Mouse (Mus musculus) MEL (cell line): Measurements from ENCODE around the gene Ubxn7. TPM values are rescaled to one million over a fixed set of nuclear protein-coding genes. Genes with fewer than 3 reads are reported as not detected.

Experiments used
- DNase-seq: peaks from one replicate; pipeline ENCODE4 v3.0.0; 2011; ENCODE audit warnings: low read depth, low spot score
- H3K27ac ChIP-seq: 2 replicates; pipeline ENCODE4 v1.5.1; 2012; ENCODE audit warnings: low read depth, mild to moderate bottlenecking, control low read depth, low read length, moderate library complexity; ENCODE audit not compliant: control insufficient read depth
- H3K27me3 ChIP-seq, 2 experiments: fragments of 150-350 bp in 1 of 2; sonication (generic) in 1 of 2; 2 replicates each; pipeline ENCODE4 v1.6.1; 2012; ENCODE audit warnings: low read length in 2 of 2, mild to moderate bottlenecking in 2 of 2, improper control_type of control experiment in 1 of 2, moderate library complexity in 1 of 2; ENCODE audit not compliant: insufficient read depth in 2 of 2, control insufficient read depth in 1 of 2
- H3K36me3 ChIP-seq, 2 experiments: 2 replicates each; pipeline ENCODE4 v1.6.1; 2012 to 2014; ENCODE audit warnings: low read length in 2 of 2, improper control_type of control experiment in 1 of 2, inconsistent platforms in 1 of 2, mild to moderate bottlenecking in 1 of 2; ENCODE audit not compliant: insufficient read depth in 2 of 2, control insufficient read depth in 1 of 2
- H3K4me1 ChIP-seq, 2 experiments: fragments of 150-350 bp in 1 of 2; sonication (generic) in 1 of 2; 2 replicates each; pipeline ENCODE4 v1.6.1; 2012; ENCODE audit warnings: low read length in 2 of 2, improper control_type of control experiment in 1 of 2, mild to moderate bottlenecking in 1 of 2; ENCODE audit not compliant: insufficient read depth in 2 of 2, control insufficient read depth in 1 of 2
- H3K4me3 ChIP-seq, 2 experiments: fragments of 150-350 bp in 1 of 2; sonication (generic) in 1 of 2; 2 replicates each; pipeline ENCODE4 v1.5.1; 2012; ENCODE audit warnings: low read depth in 2 of 2, low read length in 2 of 2, mild to moderate bottlenecking in 2 of 2, moderate library complexity in 2 of 2, control low read depth in 1 of 2, improper control_type of control experiment in 1 of 2; ENCODE audit not compliant: control insufficient read depth in 1 of 2, insufficient read depth in 1 of 2
- H3K79me2 ChIP-seq: 2 replicates; pipeline ENCODE4 v1.6.1; 2012; ENCODE audit warnings: mild to moderate bottlenecking, low read length, moderate library complexity; ENCODE audit not compliant: control insufficient read depth, poor library complexity, insufficient read depth
- H3K9ac ChIP-seq: 2 replicates; pipeline ENCODE4 v1.6.1; 2012; ENCODE audit warnings: low read depth, mild to moderate bottlenecking, control low read depth, low read length, moderate library complexity; ENCODE audit not compliant: control insufficient read depth, poor library complexity, severe bottlenecking
- H3K9me3 ChIP-seq: fragments of 150-350 bp; sonication (generic); replicated peaks from 2 replicates; pipeline ENCODE4 v1.6.1; 2012; ENCODE audit warnings: mild to moderate bottlenecking, low read length, improper control_type of control experiment, moderate library complexity; ENCODE audit not compliant: insufficient read depth
- BHLHE40 ChIP-seq: IDR thresholded peaks from 2 replicates; pipeline ENCODE4 v1.6.1; 2012; ENCODE audit warnings: low read depth, mild to moderate bottlenecking, inconsistent platforms, low read length, improper control_type of control experiment, borderline replicate concordance
- CHD1 ChIP-seq: IDR thresholded peaks from 2 replicates; pipeline ENCODE4 v1.6.1; 2012; ENCODE audit warnings: low read depth, mild to moderate bottlenecking, inconsistent platforms, low read length, improper control_type of control experiment
- ELF1 ChIP-seq: IDR thresholded peaks from 2 replicates; pipeline ENCODE4 v1.6.1; 2014; ENCODE audit warnings: low read depth, mild to moderate bottlenecking, inconsistent platforms, low read length, improper control_type of control experiment, moderate library complexity
- EP300 ChIP-seq, 2 experiments: IDR thresholded peaks; 2 replicates each; pipeline ENCODE4 v1.6.1; 2011; ENCODE audit warnings: improper control_type of control experiment in 2 of 2, low read length in 2 of 2, low read depth in 1 of 2, mild to moderate bottlenecking in 1 of 2
- ETS1 ChIP-seq: IDR thresholded peaks from 2 replicates; pipeline ENCODE4 v1.6.1; 2012; ENCODE audit warnings: low read depth, mild to moderate bottlenecking, inconsistent platforms, low read length, improper control_type of control experiment, moderate library complexity
- GABPA ChIP-seq: IDR thresholded peaks from 2 replicates; pipeline ENCODE4 v1.6.1; 2012; ENCODE audit warnings: low read depth, mild to moderate bottlenecking, inconsistent platforms, low read length, improper control_type of control experiment, moderate library complexity
- MAFK ChIP-seq: IDR thresholded peaks from 2 replicates; pipeline ENCODE4 v1.6.1; 2011; ENCODE audit warnings: low read depth, mild to moderate bottlenecking, low read length, improper control_type of control experiment, borderline replicate concordance
- MYC ChIP-seq: IDR thresholded peaks from 2 replicates; pipeline ENCODE4 v1.6.1; 2011; ENCODE audit warnings: low read depth, mild to moderate bottlenecking, low read length, improper control_type of control experiment, moderate library complexity
- NELFE ChIP-seq: IDR thresholded peaks from 2 replicates; pipeline ENCODE4 v1.6.1; 2011; ENCODE audit warnings: low read depth, low read length, improper control_type of control experiment
- NRF1 ChIP-seq: IDR thresholded peaks from 2 replicates; pipeline ENCODE4 v1.6.1; 2014; ENCODE audit warnings: low read depth, mild to moderate bottlenecking, inconsistent platforms, low read length, improper control_type of control experiment, moderate library complexity; ENCODE audit not compliant: poor library complexity, insufficient read depth, severe bottlenecking
- POLR2AphosphoS5 ChIP-seq: IDR thresholded peaks from 2 replicates; pipeline ENCODE4 v1.6.1; 2012; ENCODE audit warnings: low read depth, borderline replicate concordance, mild to moderate bottlenecking, inconsistent platforms, low read length, moderate library complexity, mixed read lengths
- RAD21 ChIP-seq: IDR thresholded peaks from 2 replicates; pipeline ENCODE4 v1.6.1; 2011; ENCODE audit warnings: mild to moderate bottlenecking, low read depth, low read length, improper control_type of control experiment
- RCOR1 ChIP-seq: IDR thresholded peaks from 2 replicates; pipeline ENCODE4 v1.6.1; 2012; ENCODE audit warnings: low read depth, mild to moderate bottlenecking, inconsistent platforms, low read length, improper control_type of control experiment
- SIN3A ChIP-seq: IDR thresholded peaks from 2 replicates; pipeline ENCODE4 v1.6.1; 2012; ENCODE audit warnings: low read length, improper control_type of control experiment, inconsistent platforms
- TBP ChIP-seq: IDR thresholded peaks from 2 replicates; pipeline ENCODE4 v1.8.0; 2011; ENCODE audit warnings: low read depth, low read length, improper control_type of control experiment
- TCF12 ChIP-seq: IDR thresholded peaks from 2 replicates; pipeline ENCODE4 v1.6.1; 2014; ENCODE audit warnings: low read depth, mild to moderate bottlenecking, inconsistent platforms, low read length, improper control_type of control experiment, moderate library complexity
- USF2 ChIP-seq, 2 experiments: IDR thresholded peaks; 2 replicates each; pipeline ENCODE4 v1.6.1; 2011 to 2012; ENCODE audit warnings: improper control_type of control experiment in 2 of 2, low read length in 2 of 2, borderline replicate concordance in 1 of 2, inconsistent platforms in 1 of 2, low read depth in 1 of 2, mild to moderate bottlenecking in 1 of 2; ENCODE audit not compliant: insufficient read depth in 1 of 2
- ZKSCAN1 ChIP-seq: IDR thresholded peaks from 2 replicates; pipeline ENCODE4 v1.6.1; 2012; ENCODE audit warnings: low read depth, mild to moderate bottlenecking, inconsistent platforms, low read length, improper control_type of control experiment, moderate library complexity
- ZMIZ1 ChIP-seq: IDR thresholded peaks from 2 replicates; pipeline ENCODE4 v1.6.1; 2012; ENCODE audit warnings: low read depth, mild to moderate bottlenecking, inconsistent platforms, low read length, improper control_type of control experiment, moderate library complexity
- polyA plus RNA-seq, 2 experiments: library from polyadenylated mRNA; stranded (reverse) in 1 of 2; unstranded in 1 of 2; fragments of >175 nt in 1 of 2; fragments of >200 nt in 1 of 2; gene quantifications; 2 replicates each; pipeline versions ENCODE4 v1.2.1 to v1.2.4; 2012; ENCODE audit warnings: low replicate concordance in 2 of 2, low read depth in 1 of 2; ENCODE audit not compliant: insufficient read length in 2 of 2, insufficient read depth in 1 of 2, missing spikeins in 1 of 2
- total RNA-seq: library from RNA; depleted of rRNA; stranded (reverse); fragments of 300-350 nt; gene quantifications from 2 replicates; pipeline ENCODE4 v1.2.3, GENCODE M21; 2012

Ubxn7 gene
- total and polyA plus RNA-seq, 3 experiments, result 8.1 to 51.2 (median 11.0) TPM

DNA sequence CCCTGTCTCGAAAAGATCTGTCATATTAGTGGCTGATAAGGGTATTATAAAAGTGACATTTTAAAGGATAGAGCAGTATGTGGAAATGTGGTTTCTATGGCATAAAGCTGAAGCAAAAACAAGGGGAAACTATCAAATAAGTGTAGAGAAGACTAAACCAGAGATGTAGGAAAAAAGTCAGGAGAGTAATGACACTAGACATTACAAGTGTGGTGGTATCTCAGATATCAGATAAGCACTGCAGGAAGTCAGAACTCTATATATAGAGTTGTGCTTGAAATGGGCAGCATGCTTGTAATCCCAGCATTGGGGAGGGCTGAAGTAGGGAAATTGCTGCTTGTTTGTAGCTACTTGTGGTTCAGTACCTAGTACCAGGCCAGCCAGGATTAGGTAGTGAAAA, 8.4 kb downstream of the Ubxn7 start (continued):
- TF ChIP-seq ELF1, result no peak
- no peak for TF ChIP-seq MYC
- no peak for TF ChIP-seq NRF1

DNA sequence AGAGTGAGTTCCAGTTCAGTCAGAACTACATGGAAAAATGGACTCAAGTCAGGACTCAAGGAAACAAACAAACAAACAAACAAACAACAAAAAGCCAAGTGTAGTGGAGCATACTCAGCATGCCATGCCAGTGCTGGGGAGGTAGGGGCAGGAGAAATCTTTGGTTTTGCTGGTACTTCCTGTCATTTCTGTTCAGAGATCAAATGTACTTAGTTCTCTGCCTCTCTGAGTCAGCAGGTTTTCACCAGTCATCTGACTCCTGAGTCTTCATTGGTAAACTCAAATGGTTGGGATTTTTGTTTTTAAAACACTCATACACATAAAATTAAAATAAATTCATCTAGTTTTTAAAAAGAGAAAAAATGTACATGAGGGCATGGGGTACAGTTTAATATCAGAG, 13.5 kb downstream of the Ubxn7 start:
- Histone ChIP-seq H3K9me3 (no peaks in the 10 kb centered on the region), H3K9ac (no peak overlapping the region), H3K4me3 (no peak overlapping the region), H3K4me1 (peaks cover 2 to 7% of the 10 kb centered on the region in 2 experiments; a peak in 3 of 4 replicates), H3K79me2 (peaks cover 16% of the 10 kb centered on the region), H3K27me3 (no peaks in the 10 kb centered on the region), H3K27ac (no peak overlapping the region), H3K36me3 (peaks cover 0 to 11% of the 10 kb centered on the region in 2 experiments; a peak in 3 of 4 replicates)
- DNase-seq, result peak; percentile 34
- TF ChIP-seq TBP (no peak), USF2 (IDR thresholded peaks at IDR 0.05; ENCODE audit: borderline replicate concordance in 1 of 2, insufficient read depth in 1 of 2, low read depth in 1 of 2, low read length in 2 of 2) (no peak), RAD21 (no peak), EP300 (IDR thresholded peaks at IDR 0.05; ENCODE audit: low read depth in 1 of 2, low read length in 2 of 2) (no peak), MAFK (no peak), ZMIZ1 (no peak)

DNA sequence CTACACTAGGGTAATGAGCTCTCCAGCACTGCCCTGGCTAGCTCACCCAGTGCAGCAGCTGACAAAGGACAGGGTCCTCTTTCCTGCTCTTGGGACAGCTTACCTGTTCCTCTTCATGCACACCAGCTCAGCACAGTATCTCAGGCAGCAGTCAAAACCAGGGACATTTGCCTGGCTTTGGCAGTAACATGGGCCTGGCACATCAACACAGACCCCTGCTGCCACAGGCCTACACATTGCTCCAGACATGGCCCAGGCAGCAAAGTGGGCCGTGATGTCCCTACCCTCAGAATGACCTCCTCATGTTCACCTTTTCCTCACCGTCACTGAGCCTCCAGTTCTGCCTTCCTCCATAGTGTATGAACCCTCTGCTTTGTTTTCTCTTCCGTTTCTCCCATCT, 18.7 kb downstream of the Ubxn7 start:
- TF ChIP-seq ETS1 (no peak), RCOR1 (no peak)
- Histone ChIP-seq H3K27ac (no peak overlapping the region), H3K4me3 (no peak overlapping the region), H3K9me3 (no peaks in the 10 kb centered on the region), H3K79me2 (peaks cover 7% of the 10 kb centered on the region; the same call in 1 of the 2 replicates), H3K4me1 (no peaks in the 10 kb centered on the region), H3K27me3 (no peaks in the 10 kb centered on the region), H3K36me3 (peaks cover 0 to 15% of the 10 kb centered on the region in 2 experiments; a peak in 2 of 4 replicates), H3K9ac (no peak overlapping the region)
- no peak for DNase-seq

DNA sequence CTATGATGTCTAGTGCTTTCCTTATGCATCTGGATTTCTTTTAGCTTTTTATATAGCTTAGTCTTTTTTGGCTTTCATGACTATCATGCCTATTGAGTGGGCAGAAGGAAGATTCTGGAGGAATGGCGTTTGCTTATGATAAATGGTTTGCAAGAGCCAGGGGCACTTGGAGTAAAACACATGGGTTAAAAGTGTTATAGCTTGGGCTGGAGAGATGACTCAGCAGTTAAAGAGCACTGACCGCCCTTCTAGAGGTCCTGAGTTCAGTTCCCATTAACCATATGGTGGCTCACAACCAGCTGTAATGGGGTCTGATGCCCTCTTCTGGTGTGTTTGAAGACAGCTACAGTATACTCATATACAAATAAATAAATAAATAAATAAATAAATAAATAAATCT, 31.5 kb downstream of the Ubxn7 start:
- Histone ChIP-seq H3K9ac (no peak overlapping the region), H3K79me2 (no peaks in the 10 kb centered on the region), H3K36me3 (peaks cover 4 to 8% of the 10 kb centered on the region in 2 experiments), H3K4me1 (no peaks in the 10 kb centered on the region), H3K4me3 (no peak overlapping the region), H3K9me3 (no peaks in the 10 kb centered on the region), H3K27ac (no peak overlapping the region), H3K27me3 (no peaks in the 10 kb centered on the region)
- no peak for DNase-seq
- TF ChIP-seq MYC, result no peak
- TF ChIP-seq EP300 (IDR thresholded peaks at IDR 0.05; ENCODE audit: low read depth in 1 of 2, low read length in 2 of 2), result no peak
- no peak for TF ChIP-seq POLR2AphosphoS5
- TF ChIP-seq RCOR1, result no peak
- TF ChIP-seq BHLHE40, result no peak
- TF ChIP-seq TCF12, result no peak
- no peak for TF ChIP-seq ZMIZ1
- no peak for TF ChIP-seq NRF1
- TF ChIP-seq CHD1, result no peak
- no peak for TF ChIP-seq ZKSCAN1
- TF ChIP-seq NELFE, result no peak
- TF ChIP-seq GABPA, result no peak
- TF ChIP-seq SIN3A, result no peak
